Mouse (Mus musculus) midbrain, embryonic 14.5 days (tissue): ENCODE results near the gene Fen1. TPM values are rescaled to one million over a fixed set of nuclear protein-coding genes. Genes with fewer than 3 reads are reported as not detected.

Source experiments
- ATAC-seq: fragments of 200-750 bp; cut with Nextera tagmentation; 2 replicates; pipeline ENCODE4 v1.8.0; 2017; ENCODE audit warnings: moderate number of reproducible peaks, moderate library complexity; ENCODE audit not compliant: low FRiP score, low TSS enrichment
- DNase-seq: peaks from one replicate; pipeline ENCODE4 v3.0.0-alpha.2; 2015
- H3K27ac ChIP-seq: fragments of 300-500 bp; sonication (generic); replicated peaks from 2 replicates; pipeline ENCODE4 v1.5.1; 2014; ENCODE audit warnings: mild to moderate bottlenecking, low read depth, low read length, moderate library complexity
- H3K27me3 ChIP-seq: fragments of 300-500 bp; sonication (generic); 2 replicates; pipeline ENCODE4 v1.6.1; 2014; ENCODE audit warnings: low read length, control low read depth, mixed read lengths; ENCODE audit not compliant: control insufficient read depth, insufficient read depth
- H3K36me3 ChIP-seq: fragments of 300-500 bp; sonication (generic); 2 replicates; pipeline ENCODE4 v1.6.1; 2014; ENCODE audit warnings: low read length, control low read depth; ENCODE audit not compliant: control insufficient read depth, insufficient read depth
- H3K4me1 ChIP-seq: fragments of 300-500 bp; sonication (generic); 2 replicates; pipeline ENCODE4 v1.6.1; 2014; ENCODE audit warnings: mild to moderate bottlenecking, antibody characterized with exemption, low read length, control low read depth; ENCODE audit not compliant: control insufficient read depth, insufficient read depth
- H3K4me2 ChIP-seq: fragments of 300-500 bp; sonication (generic); 2 replicates; pipeline ENCODE4 v1.6.1; 2014; ENCODE audit warnings: mild to moderate bottlenecking, low read length, moderate library complexity
- H3K4me3 ChIP-seq: fragments of 300-500 bp; sonication (generic); replicated peaks from 2 replicates; pipeline ENCODE4 v1.5.1; 2014; ENCODE audit warnings: low read depth, low read length
- H3K9ac ChIP-seq: fragments of 300-500 bp; sonication (generic); replicated peaks from 2 replicates; pipeline ENCODE4 v1.6.1; 2014; ENCODE audit warnings: mild to moderate bottlenecking, low read length, moderate library complexity
- H3K9me3 ChIP-seq: fragments of 300-500 bp; sonication (generic); 2 replicates; pipeline ENCODE4 v1.6.1; 2016; ENCODE audit warnings: low read length, control low read depth, mixed read lengths; ENCODE audit not compliant: control insufficient read depth
- WGBS: fragments of 180-500 bp; shearing (Covaris S2); extraction: QIAGEN DNeasy Blood & Tissue Kit; methylation state at CpG from one replicate; pipeline ENCODE4 v1.1.7; 2014; 5-methylcytosine and 5-hydroxymethylcytosine counted together
- polyA plus RNA-seq: library from polyadenylated mRNA; unstranded; fragments of >200 nt; fragmentation: Nextera tagmentation; extraction: Ambion mirVana; gene quantifications from 2 replicates; pipeline ENCODE4 v1.2.1, GENCODE M21; 2014

The Fen1 gene
- polyA plus RNA-seq, 1 experiment from 2014 or later: 31.0 TPM

DNA sequence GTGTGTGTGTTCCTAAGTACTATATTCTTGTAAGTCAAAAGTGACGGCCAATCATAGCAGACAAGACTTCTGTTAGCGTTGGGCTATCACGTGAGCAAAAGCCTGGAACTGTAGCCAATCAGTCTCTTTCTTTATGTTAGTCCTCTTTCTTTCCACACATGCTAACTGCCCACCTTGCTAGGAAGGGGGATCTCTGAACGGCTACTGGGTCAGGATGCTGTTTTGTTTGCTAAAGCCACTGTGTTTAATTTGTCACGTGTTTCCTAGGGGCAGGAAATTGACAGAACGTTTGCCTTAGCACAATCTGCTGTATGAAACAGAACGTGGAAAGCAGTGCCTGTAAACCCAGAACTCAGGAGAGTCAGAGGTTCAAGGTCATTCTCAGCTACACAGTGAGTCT is 21.8 kb downstream of the Fen1 start:
- peak overlapping the region; percentile 92; the same call in 1 of the 2 replicates for H3K9ac ChIP-seq
- 28% methylated on average over 7 of the region's 7 CpGs for WGBS
- peaks cover 22% of the 10 kb centered on the region for H3K36me3 ChIP-seq
- peaks cover 16% of the 10 kb centered on the region for H3K4me1 ChIP-seq
- ATAC-seq (no peak), DNase-seq (peak; percentile 48)
- peak overlapping the region; percentile 65 for H3K4me2 ChIP-seq
- H3K27me3 ChIP-seq: no peaks in the 10 kb centered on the region
- H3K4me3 ChIP-seq: peak overlapping the region; percentile 90
- H3K9me3 ChIP-seq: no peaks in the 10 kb centered on the region
- H3K27ac ChIP-seq: peak overlapping the region; percentile 96

DNA sequence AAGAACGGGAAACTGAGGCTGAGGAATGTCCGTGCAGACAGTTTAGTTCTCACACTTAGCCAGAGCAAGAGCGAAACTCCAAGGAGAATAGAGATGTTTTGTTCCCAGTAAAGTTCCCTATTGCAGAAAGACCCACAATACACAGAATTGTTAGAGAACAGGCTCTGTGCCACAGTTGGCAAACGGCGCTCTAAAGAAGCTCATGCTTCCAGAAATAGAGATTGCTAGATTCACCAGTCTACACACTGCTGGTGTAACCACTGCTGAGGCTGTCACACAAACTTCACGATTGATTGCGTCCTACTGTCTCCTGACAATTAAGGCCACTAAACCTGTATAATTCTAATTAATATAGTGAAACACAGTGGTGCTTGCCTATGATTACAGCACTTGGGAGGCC is 22.7 kb downstream of the Fen1 start:
- ATAC-seq (no peak), DNase-seq (no peak)
- H3K9ac ChIP-seq: no peak overlapping the region
- no peaks in the 10 kb centered on the region for H3K9me3 ChIP-seq
- WGBS: 93% methylated on average over 7 of the region's 7 CpGs
- H3K27me3 ChIP-seq: no peaks in the 10 kb centered on the region
- peaks cover 16% of the 10 kb centered on the region for H3K4me1 ChIP-seq
- H3K36me3 ChIP-seq: peaks cover 12% of the 10 kb centered on the region
- H3K4me2 ChIP-seq: no peak overlapping the region
- no peak overlapping the region for H3K27ac ChIP-seq
- H3K4me3 ChIP-seq: no peak overlapping the region

DNA sequence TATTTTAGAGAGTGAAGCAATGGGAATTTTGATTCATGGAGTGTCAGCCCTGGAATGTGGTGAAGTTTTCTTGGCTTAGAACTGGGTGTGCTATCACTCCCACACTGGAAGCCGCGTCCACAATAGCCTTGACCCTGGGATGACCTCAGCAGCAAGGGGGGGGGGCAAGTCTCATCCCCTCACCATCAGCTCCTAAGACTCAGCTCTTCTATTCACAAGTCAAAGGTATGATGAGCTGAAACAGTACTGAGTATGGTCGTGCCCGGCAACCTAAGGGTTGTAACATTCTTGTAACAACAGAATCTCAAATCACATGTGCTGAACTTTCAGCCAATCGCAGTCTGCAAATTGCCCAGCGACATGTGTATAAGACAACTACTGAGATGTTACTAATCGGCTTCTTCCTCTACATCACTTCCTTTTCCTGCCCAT is 27.0 kb downstream of the Fen1 start:
- WGBS: 75% methylated on average over 7 of the region's 7 CpGs
- Histone ChIP-seq H3K36me3 (no peaks in the 10 kb centered on the region), H3K27ac (no peak overlapping the region), H3K27me3 (no peaks in the 10 kb centered on the region), H3K4me3 (no peak overlapping the region), H3K9me3 (no peaks in the 10 kb centered on the region), H3K4me1 (no peaks in the 10 kb centered on the region), H3K4me2 (no peak overlapping the region), H3K9ac (no peak overlapping the region)
- DNase-seq (no peak), ATAC-seq (no peak)

DNA sequence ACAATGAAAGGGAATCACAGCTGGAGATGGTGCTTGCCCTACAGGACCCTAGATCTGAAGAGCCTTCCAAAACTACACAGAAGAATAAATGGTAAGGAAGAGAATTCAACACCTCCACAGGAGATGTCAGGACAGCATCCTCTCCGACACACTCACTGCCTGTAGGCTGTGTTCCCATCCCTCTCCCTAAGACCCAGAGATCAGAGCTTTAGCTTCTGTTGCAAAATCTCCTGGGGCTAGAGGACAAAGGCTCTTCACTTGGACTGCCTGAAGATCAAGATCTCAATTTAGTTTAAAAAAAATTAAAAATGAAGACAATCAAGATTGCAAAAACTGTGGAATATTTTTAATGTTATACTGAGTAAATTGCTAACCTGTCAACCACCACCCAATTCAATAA is 27.5 kb downstream of the Fen1 start:
- H3K4me2 ChIP-seq: no peak overlapping the region

DNA sequence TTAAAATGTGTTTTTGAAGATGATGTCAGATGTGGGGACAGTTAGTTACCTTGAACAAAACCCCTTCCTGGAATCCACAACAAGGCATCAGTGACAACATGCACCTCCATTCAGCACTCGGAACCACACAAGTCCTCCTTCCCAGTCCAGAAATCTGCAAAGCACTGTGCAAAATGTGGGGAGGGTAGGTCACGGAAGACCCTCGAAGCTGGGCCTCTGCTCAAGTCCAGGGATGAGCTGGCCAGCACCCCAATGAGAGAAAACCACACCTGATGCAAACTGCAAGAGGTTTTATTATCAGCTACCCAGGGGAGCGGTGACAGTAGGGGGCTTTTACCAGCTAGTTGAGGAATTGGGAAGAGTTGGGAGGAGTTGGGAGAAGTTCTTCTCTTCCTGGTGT is 29.0 kb downstream of the Fen1 start:
- ATAC-seq: no peak
- no peak for DNase-seq
- Histone ChIP-seq H3K36me3 (no peaks in the 10 kb centered on the region), H3K4me2 (no peak overlapping the region), H3K4me3 (no peak overlapping the region), H3K27ac (no peak overlapping the region), H3K27me3 (no peaks in the 10 kb centered on the region), H3K9me3 (no peaks in the 10 kb centered on the region), H3K4me1 (no peaks in the 10 kb centered on the region), H3K9ac (no peak overlapping the region)
- 79% methylated on average over 4 of the region's 4 CpGs for WGBS

More for the DNA sequence above, 27.5 kb downstream of the Fen1 start:
- no peak overlapping the region for H3K4me3 ChIP-seq
- ATAC-seq (no peak), DNase-seq (no peak)
- no peaks in the 10 kb centered on the region for H3K27me3 ChIP-seq
- no peak overlapping the region for H3K27ac ChIP-seq
- WGBS: 54% methylated on average over 1 of the region's 1 CpGs
- no peaks in the 10 kb centered on the region for H3K9me3 ChIP-seq
- no peaks in the 10 kb centered on the region for H3K4me1 ChIP-seq
- H3K36me3 ChIP-seq: no peaks in the 10 kb centered on the region
- no peak overlapping the region for H3K9ac ChIP-seq

DNA sequence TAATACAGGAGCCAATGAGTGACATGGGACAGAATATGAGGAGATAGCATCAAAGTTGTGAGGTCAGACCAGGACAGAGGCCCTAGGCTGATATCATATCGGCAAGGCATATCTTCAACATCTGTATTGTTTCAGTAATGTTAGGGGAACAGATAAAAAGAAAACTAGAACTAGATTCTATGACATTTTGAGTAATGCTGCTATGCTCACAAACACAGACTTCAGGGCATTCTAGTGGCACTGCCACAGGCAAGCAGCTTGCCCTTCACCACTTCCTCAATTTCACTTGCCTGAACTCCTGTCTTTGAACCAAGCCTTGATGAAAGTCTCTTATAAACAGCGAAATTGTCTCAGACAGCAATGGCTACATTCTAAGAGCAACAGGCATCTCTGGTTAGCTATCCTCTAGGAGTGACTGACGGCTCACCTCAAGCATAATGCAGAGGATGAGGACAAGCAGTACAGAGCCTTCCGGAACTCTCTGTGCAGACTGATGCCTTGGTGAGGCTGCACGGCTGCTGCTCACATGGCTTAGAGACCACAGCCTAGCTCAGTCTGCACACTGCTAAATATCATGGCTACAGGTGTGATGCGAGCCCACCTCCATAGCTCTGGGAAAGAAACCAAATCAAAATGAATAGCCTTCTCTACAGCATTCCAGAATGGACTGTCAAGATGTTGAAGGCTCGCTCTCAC is 30.0 kb downstream of the Fen1 start:
- Histone ChIP-seq H3K4me3 (no peak overlapping the region), H3K27me3 (no peaks in the 10 kb centered on the region), H3K4me2 (no peak overlapping the region), H3K27ac (no peak overlapping the region), H3K9ac (no peak overlapping the region), H3K36me3 (no peaks in the 10 kb centered on the region), H3K4me1 (no peaks in the 10 kb centered on the region), H3K9me3 (no peaks in the 10 kb centered on the region)
- no peak for DNase-seq
- WGBS: 88% methylated on average over 7 of the region's 7 CpGs
- no peak for ATAC-seq

DNA sequence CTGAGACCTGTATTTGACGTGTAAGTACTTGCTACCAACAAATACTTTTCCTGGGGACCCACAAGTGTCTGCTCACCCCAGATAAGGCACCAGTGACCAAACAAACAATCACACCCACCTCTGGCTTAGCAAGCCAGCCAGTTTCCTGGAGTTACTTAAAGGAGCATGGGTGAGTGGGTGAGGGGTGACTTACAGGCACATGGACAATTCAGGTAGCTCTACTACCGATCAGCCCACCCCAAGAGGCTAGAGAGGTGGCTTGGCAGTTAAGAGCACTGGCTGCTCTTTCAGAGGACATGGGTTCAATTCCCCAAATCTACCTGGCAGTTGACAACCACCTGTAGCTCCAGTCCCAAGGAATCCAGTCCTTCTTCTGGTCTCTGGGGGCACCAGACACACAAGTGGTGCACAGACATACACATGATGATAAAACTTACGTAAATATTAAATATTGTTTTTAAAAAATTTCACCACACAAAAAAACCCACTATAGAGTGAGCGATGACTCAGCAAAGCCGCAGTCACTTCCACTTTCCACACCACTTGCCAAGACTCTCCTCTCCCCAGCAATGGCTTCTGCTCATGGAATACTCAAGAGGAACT is 30.8 kb downstream of the Fen1 start:
- Histone ChIP-seq H3K27ac (no peak overlapping the region), H3K36me3 (no peaks in the 10 kb centered on the region), H3K4me1 (no peaks in the 10 kb centered on the region), H3K9ac (no peak overlapping the region), H3K9me3 (no peaks in the 10 kb centered on the region), H3K4me2 (no peak overlapping the region), H3K4me3 (no peak overlapping the region), H3K27me3 (no peaks in the 10 kb centered on the region)
- whole genome bisulfite sequencing: 90% methylated on average over 5 of the region's 5 CpGs
- DNase-seq (no peak), ATAC-seq (no peak)

DNA sequence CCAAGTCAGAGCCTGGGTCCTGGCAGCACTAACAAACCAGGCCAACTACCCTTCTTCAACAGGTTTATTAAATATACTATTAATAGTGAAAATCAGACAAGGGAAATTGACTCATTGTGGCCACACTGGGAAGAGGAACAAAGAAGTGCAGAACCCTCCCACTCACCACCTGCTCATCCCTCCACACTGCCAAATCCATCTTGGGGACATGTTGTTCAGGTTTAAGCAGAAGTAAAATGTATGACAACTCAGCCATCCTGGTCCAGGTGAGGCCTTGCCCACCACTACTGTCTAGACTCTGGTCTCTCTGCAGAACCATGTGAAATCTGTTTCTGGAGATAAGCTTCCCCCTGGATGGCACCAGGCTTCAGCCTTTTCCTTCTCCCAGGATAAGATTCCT is 32.1 kb downstream of the Fen1 start:
- H3K4me3 ChIP-seq: no peak overlapping the region
- DNase-seq: no peak
- no peak overlapping the region for H3K4me2 ChIP-seq
- H3K27ac ChIP-seq: no peak overlapping the region
- no peak for ATAC-seq
- H3K9me3 ChIP-seq: no peaks in the 10 kb centered on the region
- H3K9ac ChIP-seq: no peak overlapping the region
- H3K36me3 ChIP-seq: no peaks in the 10 kb centered on the region
- H3K4me1 ChIP-seq: no peaks in the 10 kb centered on the region
- H3K27me3 ChIP-seq: no peaks in the 10 kb centered on the region

DNA sequence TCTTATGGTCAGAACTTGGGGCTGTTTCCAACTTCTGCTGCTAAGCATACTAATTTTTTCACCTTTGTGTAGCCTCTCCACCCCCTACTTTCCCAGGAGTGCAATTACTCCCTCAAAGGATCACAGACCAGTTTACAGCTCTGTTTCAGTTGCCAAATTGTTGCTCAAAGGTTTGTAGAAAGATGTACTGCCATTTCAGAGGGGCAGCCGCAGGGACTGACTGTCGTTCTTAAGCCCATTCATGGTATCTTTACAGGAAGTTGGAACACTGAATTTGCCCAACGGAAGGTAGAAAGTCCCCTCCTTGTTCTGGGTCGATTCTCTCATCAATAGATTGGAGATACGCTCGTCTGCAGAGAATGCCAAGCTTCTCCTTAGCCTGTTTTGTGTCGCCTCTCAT is 32.6 kb downstream of the Fen1 start:
- Histone ChIP-seq H3K9ac (no peak overlapping the region), H3K27me3 (no peaks in the 10 kb centered on the region), H3K27ac (no peak overlapping the region), H3K9me3 (no peaks in the 10 kb centered on the region), H3K4me1 (no peaks in the 10 kb centered on the region), H3K36me3 (no peaks in the 10 kb centered on the region), H3K4me2 (no peak overlapping the region), H3K4me3 (no peak overlapping the region)
- ATAC-seq (no peak), DNase-seq (no peak)
- WGBS: 91% methylated on average over 7 of the region's 7 CpGs
